Mouse (Mus musculus): ENCODE data around the gene Sik2.

DNA sequence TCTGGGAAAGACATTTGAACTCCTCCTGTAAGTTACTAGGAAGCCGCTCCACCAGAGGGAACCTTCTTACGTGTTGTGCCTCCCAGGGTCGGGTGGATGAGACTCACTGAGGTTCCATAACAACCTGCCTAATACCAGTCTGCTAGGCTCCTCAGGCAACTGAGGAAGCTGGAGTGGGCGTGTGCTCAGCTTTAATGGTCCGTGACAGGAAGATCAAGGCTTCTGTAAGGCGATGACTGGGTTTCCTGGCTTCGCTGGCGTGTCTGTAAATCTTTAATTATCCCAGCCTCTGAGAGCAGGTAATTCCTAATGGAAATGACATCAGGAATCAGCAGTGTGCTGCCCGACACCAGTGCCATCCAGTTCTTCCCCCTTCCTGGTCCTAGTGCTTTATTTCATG is 163.3 kb downstream of the Sik2 start:
- TF ChIP-seq CTCF (conservative IDR thresholded peaks at IDR 0.05; ENCODE audit: low read length) (no peak), POU5F1 (IDR thresholded peaks at IDR 0.05; ENCODE audit: borderline replicate concordance, low read length) (no peak), NANOG (IDR thresholded peaks at IDR 0.05; ENCODE audit: borderline replicate concordance, low read length) (no peak)
